Mouse (Mus musculus) midbrain, postnatal 0 days (tissue): ENCODE measurements around the gene 1700011L22Rik. TPM values are rescaled to one million over a fixed set of nuclear protein-coding genes. Genes with fewer than 3 reads are reported as not detected.
A peak's percentile ranks its signal among the peaks of the same experiment; 100 is the strongest.

Source experiments
- ATAC-seq: fragments of 200-750 bp; cut with Nextera tagmentation; 2 replicates; pipeline ENCODE4 v1.8.0; 2017; ENCODE audit warnings: moderate number of reproducible peaks, mild to moderate bottlenecking, moderate TSS enrichment, moderate library complexity; ENCODE audit not compliant: low FRiP score
- DNase-seq: peaks from one replicate; pipeline ENCODE4 v3.0.0-alpha.2; 2015; ENCODE audit warnings: low spot score
- H3K27ac ChIP-seq: fragments of 300-500 bp; sonication (generic); 2 replicates; pipeline ENCODE4 v1.5.1; 2014; ENCODE audit warnings: low read depth, mild to moderate bottlenecking, low read length, mixed read lengths
- H3K27me3 ChIP-seq: fragments of 300-500 bp; sonication (generic); 2 replicates; pipeline ENCODE4 v1.6.1; 2014; ENCODE audit warnings: low read length, control low read depth, mixed read lengths; ENCODE audit not compliant: insufficient read depth
- H3K36me3 ChIP-seq: fragments of 300-500 bp; sonication (generic); 2 replicates; pipeline ENCODE4 v1.6.1; 2014; ENCODE audit warnings: low read length, control low read depth, mixed read lengths; ENCODE audit not compliant: insufficient read depth
- H3K4me1 ChIP-seq: fragments of 300-500 bp; sonication (generic); 2 replicates; pipeline ENCODE4 v1.6.1; 2014; ENCODE audit warnings: mild to moderate bottlenecking, control low read depth, antibody characterized with exemption, low read length, mixed read lengths; ENCODE audit not compliant: insufficient read depth
- H3K4me2 ChIP-seq: fragments of 300-500 bp; sonication (generic); 2 replicates; pipeline ENCODE4 v1.6.1; 2014; ENCODE audit warnings: low read depth, mild to moderate bottlenecking, low read length, mixed read lengths; ENCODE audit not compliant: poor library complexity, severe bottlenecking
- H3K4me3 ChIP-seq: fragments of 300-500 bp; sonication (generic); 2 replicates; pipeline ENCODE4 v1.5.1; 2014; ENCODE audit warnings: low read depth, mild to moderate bottlenecking, low read length, moderate library complexity
- H3K9ac ChIP-seq: fragments of 300-500 bp; sonication (generic); replicated peaks from 2 replicates; pipeline ENCODE4 v1.6.1; 2014; ENCODE audit warnings: mild to moderate bottlenecking, low read length, moderate library complexity, mixed read lengths; ENCODE audit not compliant: poor library complexity, severe bottlenecking
- H3K9me3 ChIP-seq: fragments of 300-500 bp; sonication (generic); 2 replicates; pipeline ENCODE4 v1.6.1; 2016; ENCODE audit warnings: low read length, control low read depth
- CTCF ChIP-seq: IDR thresholded peaks from 2 replicates; pipeline ENCODE4 v1.5.1; 2016; ENCODE audit warnings: antibody characterized with exemption, mild to moderate bottlenecking
- WGBS: fragments of 180-500 bp; shearing (Covaris S2); extraction: QIAGEN DNeasy Blood & Tissue Kit; methylation state at CpG from one replicate; pipeline ENCODE4 v1.1.7; 2014; 5-methylcytosine and 5-hydroxymethylcytosine counted together
- polyA plus RNA-seq: library from polyadenylated mRNA; unstranded; fragments of >200 nt; fragmentation: Nextera tagmentation; extraction: Ambion mirVana; gene quantifications from 2 replicates; pipeline ENCODE4 v1.2.1, GENCODE M21; 2015
- total RNA-seq: library from RNA; depleted of rRNA; stranded (reverse); fragments of >200 nt; gene quantifications from 2 replicates; pipeline ENCODE4 v1.2.3, GENCODE M21; 2014; rRNA removed

1700011L22Rik gene
- total RNA-seq (not detected in 2 replicates), polyA plus RNA-seq (not detected in 2 replicates)

DNA sequence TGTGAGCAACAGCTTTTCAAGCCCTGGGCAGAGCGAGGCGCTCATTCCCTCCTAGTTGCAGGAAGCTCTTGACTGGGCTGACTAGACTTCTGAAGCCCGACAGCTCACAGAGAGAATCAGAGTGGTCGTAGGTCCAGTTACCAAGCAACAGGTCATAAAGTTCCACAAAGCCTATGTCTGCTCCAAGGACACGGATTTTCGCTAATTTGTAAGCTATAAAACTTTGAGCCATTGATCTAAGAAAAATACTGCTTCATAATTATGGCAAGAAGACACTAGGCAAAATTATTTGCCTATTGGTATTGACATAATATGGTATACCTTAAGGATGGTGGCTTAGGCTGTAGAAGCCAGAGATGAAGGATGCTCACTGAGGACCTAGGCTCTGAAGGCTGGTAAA is at the start of gene 1700011L22Rik:
TSS of gene 1700011L22Rik (minus strand) at position 101 of the 400 bp plus-strand sequence.
- H3K27ac ChIP-seq = no peak within 1 kb of the TSS
- DNase-seq (no peak), ATAC-seq (no peak)
- no peak within 1 kb of the TSS for H3K4me3 ChIP-seq
- TF ChIP-seq CTCF = no peak
- no peaks in the 10 kb centered on the region for H3K36me3 ChIP-seq
- H3K9me3 ChIP-seq = no peaks in the 10 kb centered on the region
- no peaks in the 10 kb centered on the region for H3K4me1 ChIP-seq
- H3K27me3 ChIP-seq = no peaks in the 10 kb centered on the region
- no peak within 1 kb of the TSS for H3K9ac ChIP-seq
- 90% methylated on average over 6 of the region's 6 CpGs for WGBS
- no peak within 1 kb of the TSS for H3K4me2 ChIP-seq

DNA sequence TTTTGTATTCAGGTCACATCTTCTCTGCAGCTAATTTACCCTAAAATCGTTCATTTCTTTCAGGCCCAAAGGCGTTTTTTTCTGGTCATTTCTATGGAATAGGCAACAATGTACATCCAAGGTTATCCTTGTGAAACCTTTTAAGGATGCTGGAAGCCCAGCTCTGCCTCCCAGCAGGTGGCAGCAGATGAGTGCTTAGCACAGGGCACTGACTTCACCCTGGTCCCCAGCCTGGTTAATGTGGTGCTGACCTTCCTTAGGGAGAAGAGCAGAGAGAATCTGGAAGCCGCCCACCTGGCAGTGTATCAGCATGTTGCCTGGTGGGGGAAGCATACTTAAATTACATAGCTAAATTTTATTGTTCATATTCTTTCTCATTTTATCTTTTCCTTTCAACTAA is 49.4 kb upstream of the 1700011L22Rik start:
- H3K27me3 ChIP-seq = no peaks in the 10 kb centered on the region
- WGBS = 32% methylated on average over 3 of the region's 3 CpGs
- no peak for ATAC-seq
- no peaks in the 10 kb centered on the region for H3K9me3 ChIP-seq
- H3K27ac ChIP-seq = no peak overlapping the region
- peak; percentile 92 for TF ChIP-seq CTCF
- peak; percentile 75 for DNase-seq
- H3K4me2 ChIP-seq = no peak overlapping the region
- peaks cover 9% of the 10 kb centered on the region for H3K4me1 ChIP-seq
- H3K4me3 ChIP-seq = no peak overlapping the region
- no peak overlapping the region for H3K9ac ChIP-seq
- no peaks in the 10 kb centered on the region for H3K36me3 ChIP-seq

DNA sequence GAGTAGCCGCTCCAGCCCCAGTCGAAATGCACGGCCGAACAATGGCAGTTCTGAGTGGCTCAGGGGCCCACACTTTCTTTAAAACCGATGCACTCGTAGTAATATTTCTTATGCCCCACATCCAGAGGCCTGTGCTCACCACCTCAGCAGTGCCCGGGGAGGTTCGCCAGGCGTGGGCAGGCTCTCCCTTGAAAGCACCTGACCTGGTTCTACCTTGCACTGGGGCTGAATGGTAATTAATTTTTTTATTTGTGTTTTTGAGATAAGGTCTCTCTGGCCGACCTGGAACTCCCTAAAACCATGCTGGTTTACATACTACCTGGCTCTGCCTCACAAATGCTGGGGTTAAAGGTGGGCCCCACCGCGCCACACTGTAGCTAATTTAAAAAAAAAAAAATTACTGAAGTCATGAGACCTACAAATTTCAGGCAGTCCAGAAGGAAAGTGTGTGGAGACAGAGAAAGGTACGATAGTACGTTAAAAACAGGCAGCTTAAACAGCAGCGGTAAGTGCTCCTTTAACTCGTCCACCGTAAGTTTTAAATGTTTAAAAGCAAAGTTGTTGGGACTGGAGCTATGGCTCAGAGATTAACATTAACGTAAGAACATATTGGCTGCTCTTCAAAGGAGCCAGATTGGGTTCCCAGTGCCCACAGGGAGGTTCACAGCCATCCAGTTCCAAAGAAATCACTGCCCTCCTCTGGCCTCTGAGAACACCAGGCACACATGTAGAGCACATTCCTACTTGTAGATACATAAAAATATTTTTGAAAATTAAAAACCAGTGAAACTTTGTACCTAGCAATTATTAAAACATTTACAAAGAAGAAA is 47.1 kb upstream of the 1700011L22Rik start:
- Histone ChIP-seq H3K27me3 (no peaks in the 10 kb centered on the region), H3K4me3 (peak overlapping the region; percentile 68), H3K9ac (peak overlapping the region; percentile 61), H3K27ac (peak overlapping the region; percentile 94), H3K4me2 (peak overlapping the region; percentile 79), H3K36me3 (no peaks in the 10 kb centered on the region), H3K4me1 (peaks cover 9% of the 10 kb centered on the region), H3K9me3 (no peaks in the 10 kb centered on the region)
- ATAC-seq = no peak
- DNase-seq = no peak
- 0 out of 2 replicates have a peak, but pooled peaks have one; percentile 8 for TF ChIP-seq CTCF
- 15% methylated on average over 18 of the region's 18 CpGs for WGBS

DNA sequence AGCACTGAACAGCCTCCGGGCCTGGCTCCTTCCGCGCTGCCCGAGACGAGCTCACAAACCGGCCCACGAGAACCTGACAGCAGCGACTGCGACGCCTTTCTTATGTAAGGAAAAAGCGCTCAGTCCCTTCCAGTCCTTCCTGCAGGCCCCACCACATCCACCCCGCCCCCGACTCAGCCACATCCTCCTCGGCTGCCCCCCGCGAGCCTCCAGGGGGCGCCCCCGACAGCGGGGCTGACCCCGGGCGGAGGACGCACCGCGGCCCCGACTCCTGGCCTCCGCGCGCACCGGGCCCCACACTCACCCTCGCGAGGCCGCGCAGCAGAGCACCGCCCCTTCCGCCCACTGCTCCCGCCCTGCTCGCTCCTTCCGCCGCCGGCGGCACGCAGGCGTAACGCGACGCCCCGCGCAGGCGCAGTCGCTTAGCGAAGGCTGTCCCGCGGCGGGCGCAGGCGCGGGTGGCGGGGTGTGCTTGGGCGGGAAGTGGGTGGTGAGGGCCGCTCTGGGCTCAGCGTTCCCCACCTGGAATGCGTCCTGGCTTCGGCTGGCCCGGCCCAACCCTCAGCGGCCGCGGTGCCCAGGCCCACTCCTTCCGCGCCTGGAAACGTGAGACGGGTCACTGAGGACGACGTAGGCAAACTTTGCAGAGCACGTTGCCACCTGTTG is 46.4 kb upstream of the 1700011L22Rik start, which contains the start of gene Mmaa:
TSS of gene Mmaa (minus strand) at position 328 of the 666 bp plus-strand sequence.
- peak within 1 kb of the TSS; percentile 78 for H3K9ac ChIP-seq
- DNase-seq (peak; percentile 98), ATAC-seq (peak; percentile 98)
- WGBS = 2% methylated on average over 43 of the region's 74 CpGs
- peak within 1 kb of the TSS; percentile 94 for H3K27ac ChIP-seq
- H3K9me3 ChIP-seq = no peaks in the 10 kb centered on the region
- no peaks in the 10 kb centered on the region for H3K27me3 ChIP-seq
- no peaks in the 10 kb centered on the region for H3K36me3 ChIP-seq
- peak within 1 kb of the TSS; percentile 68 for H3K4me3 ChIP-seq
- peak within 1 kb of the TSS; percentile 79 for H3K4me2 ChIP-seq
- TF ChIP-seq CTCF = peak; percentile 67
- peaks cover 9% of the 10 kb centered on the region for H3K4me1 ChIP-seq

DNA sequence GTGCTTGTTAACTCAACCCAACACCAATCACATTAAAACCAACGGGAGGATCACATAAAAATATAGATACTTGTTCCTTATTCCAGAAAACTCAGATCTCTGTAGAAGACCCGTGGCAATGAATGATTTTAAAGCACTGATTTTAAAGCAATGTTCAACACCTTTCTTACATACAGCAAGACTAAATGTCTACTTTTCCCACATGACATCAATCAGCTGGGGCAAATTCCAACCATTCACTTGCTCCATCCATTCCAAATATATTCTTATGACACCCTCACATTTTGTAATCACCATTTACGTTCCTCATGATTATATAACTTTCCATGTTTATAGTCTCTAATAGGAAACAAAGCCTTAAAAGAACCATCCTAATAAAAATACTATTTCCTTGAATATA is 45.5 kb upstream of the 1700011L22Rik start:
- TF ChIP-seq CTCF = no peak
- H3K9me3 ChIP-seq = no peaks in the 10 kb centered on the region
- 52% methylated on average over 3 of the region's 3 CpGs for WGBS
- no peaks in the 10 kb centered on the region for H3K27me3 ChIP-seq
- H3K4me3 ChIP-seq = peak overlapping the region; percentile 68
- peak overlapping the region; percentile 79 for H3K4me2 ChIP-seq
- H3K4me1 ChIP-seq = peaks cover 9% of the 10 kb centered on the region
- DNase-seq = no peak
- H3K9ac ChIP-seq = peak overlapping the region; percentile 9; the same call in 1 of the 2 replicates
- no peak for ATAC-seq
- peak overlapping the region; percentile 94; the same call in 1 of the 2 replicates for H3K27ac ChIP-seq
- no peaks in the 10 kb centered on the region for H3K36me3 ChIP-seq
